Mouse (Mus musculus) heart, embryonic 12.5 days (tissue): ENCODE results near the gene Pkd2. TPM values are rescaled to one million over a fixed set of nuclear protein-coding genes. Genes with fewer than 3 reads are reported as not detected.

Source experiments
- ATAC-seq: fragments of 200-750 bp; cut with Nextera tagmentation; 2 replicates; pipeline ENCODE4 v1.8.0; 2017; ENCODE audit warnings: moderate TSS enrichment, moderate library complexity; ENCODE audit not compliant: insufficient number of reproducible peaks, low FRiP score
- H3K27ac ChIP-seq: fragments of 300-500 bp; sonication (generic); 2 replicates; pipeline ENCODE4 v1.5.1; 2016; ENCODE audit warnings: mild to moderate bottlenecking, moderate library complexity; ENCODE audit not compliant: poor library complexity, severe bottlenecking
- H3K27me3 ChIP-seq: fragments of 300-500 bp; sonication (generic); replicated peaks from 2 replicates; pipeline ENCODE4 v1.6.1; 2016; ENCODE audit warnings: mild to moderate bottlenecking, moderate library complexity
- H3K36me3 ChIP-seq: fragments of 300-500 bp; sonication (generic); 2 replicates; pipeline ENCODE4 v1.6.1; 2016; ENCODE audit warnings: mild to moderate bottlenecking, moderate library complexity
- H3K4me1 ChIP-seq: fragments of 300-500 bp; sonication (generic); replicated peaks from 2 replicates; pipeline ENCODE4 v1.6.1; 2016; ENCODE audit warnings: mild to moderate bottlenecking
- H3K4me2 ChIP-seq: fragments of 300-500 bp; sonication (generic); 2 replicates; pipeline ENCODE4 v1.6.1; 2016; ENCODE audit warnings: mild to moderate bottlenecking, moderate library complexity
- H3K4me3 ChIP-seq: fragments of 300-500 bp; sonication (generic); 2 replicates; pipeline ENCODE4 v1.5.1; 2016; ENCODE audit warnings: mild to moderate bottlenecking
- H3K9ac ChIP-seq: fragments of 300-500 bp; sonication (generic); 2 replicates; pipeline ENCODE4 v1.6.1; 2016; ENCODE audit warnings: mild to moderate bottlenecking, moderate library complexity
- H3K9me3 ChIP-seq: fragments of 300-500 bp; sonication (generic); replicated peaks from 2 replicates; pipeline ENCODE4 v1.6.1; 2016; ENCODE audit warnings: mild to moderate bottlenecking, moderate library complexity
- WGBS: fragments of 180-500 bp; shearing (Covaris S2); methylation state at CpG from one replicate; pipeline ENCODE4 v1.1.7; 2016; 5-methylcytosine and 5-hydroxymethylcytosine counted together
- polyA plus RNA-seq: library from polyadenylated mRNA; unstranded; fragments of >200 nt; fragmentation: Nextera tagmentation; extraction: Ambion mirVana; gene quantifications from 2 replicates; pipeline ENCODE4 v1.2.1, GENCODE M21; 2016

The Pkd2 gene
- polyA plus RNA-seq, 1 experiment from 2014 or later = 16.7 TPM

GRCm38 (mm10) chr5:104539331-104539730 lies 80.1 kb downstream of the Pkd2 start:
- 95% methylated on average over 4 of the region's 4 CpGs for WGBS
- H3K27me3 ChIP-seq = no peaks in the 10 kb centered on the region
- peaks cover 62% of the 10 kb centered on the region for H3K36me3 ChIP-seq
- H3K9ac ChIP-seq = no peak overlapping the region
- H3K9me3 ChIP-seq = no peaks in the 10 kb centered on the region
- no peak overlapping the region for H3K27ac ChIP-seq
- no peak for ATAC-seq
- H3K4me1 ChIP-seq = no peaks in the 10 kb centered on the region
- H3K4me2 ChIP-seq = no peak overlapping the region
- H3K4me3 ChIP-seq = no peak overlapping the region

Other genes with a start within 250 kb of the Pkd2 start
- not detected in 2 replicates for gene Ibsp, start 160.3 kb upstream of the Pkd2 start, polyA plus RNA-seq
- not detected in 2 replicates for gene Mepe, start 134.1 kb upstream of the Pkd2 start, polyA plus RNA-seq
- gene Spp1, start 24.3 kb upstream of the Pkd2 start, polyA plus RNA-seq = 2.0 and 2.2 TPM in 2 replicates
- 8.4 and 8.6 TPM in 2 replicates for gene BC005561, start 48.9 kb downstream of the Pkd2 start, polyA plus RNA-seq